Mouse (Mus musculus): ENCODE data around the gene Mpc2.

Mpc2 gene

DNA sequence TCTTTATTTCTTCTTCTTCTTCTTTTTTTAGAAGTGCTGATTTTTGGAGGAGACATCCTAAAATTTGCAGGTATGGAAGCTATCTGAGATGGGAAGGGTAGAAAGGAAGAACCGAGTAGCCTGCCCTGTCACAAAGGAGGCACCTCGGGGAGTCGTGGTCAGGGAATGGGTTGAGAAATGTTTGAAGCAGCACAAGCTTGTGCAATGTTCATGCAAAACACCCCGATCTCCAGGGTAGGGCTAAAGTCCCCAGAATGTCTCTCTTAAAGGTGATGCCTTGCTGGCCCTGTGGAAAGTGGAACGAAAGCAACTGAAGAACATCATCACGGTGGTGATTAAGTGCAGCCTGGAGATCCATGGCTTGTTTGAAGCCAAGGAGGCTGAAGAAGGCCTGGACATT lies 45.9 kb downstream of the Mpc2 start:
- peak; percentile 59 for DNase-seq

DNA sequence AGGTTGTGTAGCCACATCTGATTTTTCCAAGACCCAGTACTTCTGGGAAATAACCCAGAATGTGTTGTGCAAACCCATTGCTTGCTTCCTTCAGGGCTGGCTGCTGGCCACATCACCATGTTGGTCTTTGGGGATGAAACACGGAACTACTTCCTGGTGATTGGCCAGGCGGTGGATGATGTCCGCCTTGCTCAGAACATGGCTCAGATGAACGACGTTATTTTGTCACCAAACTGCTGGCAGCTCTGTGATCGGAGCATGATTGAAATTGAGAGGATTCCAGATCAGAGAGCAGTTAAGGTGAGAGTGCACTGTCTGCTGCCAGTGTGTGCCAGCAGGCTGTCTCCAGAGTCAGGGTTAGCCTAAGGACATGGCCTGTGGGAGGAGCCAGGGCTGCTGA lies 49.7 kb downstream of the Mpc2 start:
- DNase-seq: peak; percentile 97

DNA sequence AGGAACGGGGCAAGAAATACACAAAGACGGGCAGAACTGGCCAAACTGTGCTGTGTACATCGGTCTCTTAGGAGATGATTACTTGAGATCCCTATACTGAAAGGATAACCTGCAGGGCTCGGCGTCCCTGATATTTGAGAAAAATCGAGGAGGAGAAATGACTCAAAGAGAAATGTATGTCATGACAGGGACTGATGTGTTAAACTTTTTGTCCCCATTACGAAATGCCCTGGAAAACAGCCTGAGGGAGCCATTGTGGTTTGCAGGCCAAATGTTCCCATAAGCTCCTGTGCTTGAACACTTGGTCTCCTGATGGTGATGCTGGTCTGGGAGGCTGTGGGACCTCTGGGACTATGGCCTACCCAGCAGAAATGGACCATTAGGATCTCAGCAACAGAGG lies 60.3 kb downstream of the Mpc2 start:
- peak; percentile 70 for DNase-seq

All from heart, adult 11 months (tissue).